Mouse (Mus musculus) thymus, adult 2 months (tissue): Measurements from ENCODE around the gene Hook2. TPM values are rescaled to one million over a fixed set of nuclear protein-coding genes. Genes with fewer than 3 reads are reported as not detected.

Source experiments
- DNase-seq: peaks from one replicate; pipeline ENCODE4 v3.0.0; 2021
- H3K27ac ChIP-seq: fragments of 200-500 bp; 2 replicates; pipeline ENCODE4 v1.5.1; 2012; ENCODE audit warnings: low read length, control low read depth; ENCODE audit not compliant: control insufficient read depth, insufficient read depth
- H3K27me3 ChIP-seq: fragments of 200-500 bp; 2 replicates; pipeline ENCODE4 v1.6.1; 2012; ENCODE audit warnings: mild to moderate bottlenecking, low read length, moderate library complexity, mixed read lengths; ENCODE audit not compliant: control insufficient read depth, insufficient read depth
- H3K36me3 ChIP-seq: fragments of 200-500 bp; 2 replicates; pipeline ENCODE4 v1.6.1; 2012; ENCODE audit warnings: mild to moderate bottlenecking, low read length, moderate library complexity; ENCODE audit not compliant: control insufficient read depth, insufficient read depth
- H3K4me1 ChIP-seq: fragments of 200-500 bp; replicated peaks from 2 replicates; pipeline ENCODE4 v1.6.1; 2012; ENCODE audit warnings: low read length; ENCODE audit not compliant: control insufficient read depth, insufficient read depth
- H3K4me3 ChIP-seq: fragments of 200-500 bp; 2 replicates; pipeline ENCODE4 v1.5.1; 2012; ENCODE audit warnings: mild to moderate bottlenecking, low read length, control low read depth, moderate library complexity; ENCODE audit not compliant: control insufficient read depth, insufficient read depth
- CTCF ChIP-seq: fragments of 200-500 bp; IDR thresholded peaks from 2 replicates; pipeline ENCODE4 v1.5.1; 2012; ENCODE audit warnings: mild to moderate bottlenecking, control low read depth, low read length, moderate library complexity, borderline replicate concordance; ENCODE audit not compliant: control insufficient read depth, poor library complexity, insufficient read depth; ENCODE audit errors: extremely low read depth
- POLR2A ChIP-seq: fragments of 200-500 bp; IDR thresholded peaks from 2 replicates; pipeline ENCODE4 v1.6.1; 2012; ENCODE audit warnings: mild to moderate bottlenecking, low read length, control low read depth, moderate library complexity; ENCODE audit not compliant: control insufficient read depth, poor library complexity, insufficient read depth; ENCODE audit errors: extremely low read depth
- WGBS: fragments of 180-500 bp; shearing (Covaris S2); methylation state at CpG from one replicate; pipeline ENCODE4 v1.1.7; 2018; 5-methylcytosine and 5-hydroxymethylcytosine counted together
- polyA plus RNA-seq: library from polyadenylated mRNA; depleted of rRNA; stranded (reverse); fragments of >200 nt; gene quantifications from 2 replicates; pipeline ENCODE4 v1.2.3, GENCODE M21; 2012

The Hook2 gene
- polyA plus RNA-seq, 1 experiment: 7.4 TPM

- peak overlapping the region; percentile 74 for H3K4me3 ChIP-seq
- 19% methylated on average over 21 of the region's 21 CpGs for WGBS
- H3K27me3 ChIP-seq: no peaks in the 10 kb centered on the region
- H3K4me1 ChIP-seq: peaks cover 26% of the 10 kb centered on the region
- H3K27ac ChIP-seq: no peak overlapping the region
- DNase-seq: no peak
- TF ChIP-seq CTCF (no peak), POLR2A (no peak)
- H3K36me3 ChIP-seq: no peaks in the 10 kb centered on the region
Observed at GRCm38 (mm10) chr8:84970135-84970790, 20.1 kb upstream of the Hook2 start.

- WGBS: 90% methylated on average over 5 of the region's 5 CpGs
- DNase-seq: no peak
- peaks cover 27% of the 10 kb centered on the region for H3K4me1 ChIP-seq
- H3K27me3 ChIP-seq: no peaks in the 10 kb centered on the region
- no peaks in the 10 kb centered on the region for H3K36me3 ChIP-seq
- H3K4me3 ChIP-seq: no peak overlapping the region
- TF ChIP-seq CTCF: no peak
- no peak for TF ChIP-seq POLR2A
- H3K27ac ChIP-seq: no peak overlapping the region
Observed at GRCm38 (mm10) chr8:84970913-84971312, 19.5 kb upstream of the Hook2 start.

GRCm38 (mm10) chr8:84973079-84973478 is 17.3 kb upstream of the Hook2 start:
- Histone ChIP-seq H3K27ac (no peak overlapping the region), H3K36me3 (no peaks in the 10 kb centered on the region), H3K4me3 (no peak overlapping the region), H3K27me3 (no peaks in the 10 kb centered on the region), H3K4me1 (peaks cover 18% of the 10 kb centered on the region)
- no peak for DNase-seq
- WGBS: 100% methylated on average over 1 of the region's 1 CpGs
- TF ChIP-seq CTCF: no peak
- TF ChIP-seq POLR2A: no peak

- Histone ChIP-seq H3K36me3 (no peaks in the 10 kb centered on the region), H3K4me3 (no peak overlapping the region), H3K27ac (no peak overlapping the region), H3K4me1 (peaks cover 15% of the 10 kb centered on the region), H3K27me3 (no peaks in the 10 kb centered on the region)
- TF ChIP-seq POLR2A: no peak
- no peak for TF ChIP-seq CTCF
- peak; percentile 54 for DNase-seq
- WGBS: 82% methylated on average over 4 of the region's 4 CpGs
Observed at GRCm38 (mm10) chr8:84973803-84974542, 16.4 kb upstream of the Hook2 start.

- 69% methylated on average over 8 of the region's 8 CpGs for WGBS
- no peak for DNase-seq
- Histone ChIP-seq H3K27me3 (no peaks in the 10 kb centered on the region), H3K36me3 (no peaks in the 10 kb centered on the region), H3K27ac (no peak overlapping the region), H3K4me1 (peaks cover 17% of the 10 kb centered on the region), H3K4me3 (no peak overlapping the region)
- TF ChIP-seq POLR2A: no peak
- no peak for TF ChIP-seq CTCF
Observed at GRCm38 (mm10) chr8:84974543-84975142, 15.8 kb upstream of the Hook2 start.

- H3K4me1 ChIP-seq: peaks cover 20% of the 10 kb centered on the region
- peak; percentile 84 for DNase-seq
- H3K36me3 ChIP-seq: no peaks in the 10 kb centered on the region
- H3K4me3 ChIP-seq: no peak overlapping the region
- no peak overlapping the region; the same call in 1 of the 2 replicates for H3K27ac ChIP-seq
- WGBS: 38% methylated on average over 7 of the region's 7 CpGs
- TF ChIP-seq POLR2A (no peak), CTCF (peak; percentile 26; the same call in 1 of the 2 replicates)
- no peaks in the 10 kb centered on the region for H3K27me3 ChIP-seq
Observed at GRCm38 (mm10) chr8:84975434-84975833, 15.0 kb upstream of the Hook2 start.
